Mouse (Mus musculus): ENCODE data around the gene Endou. TPM values are rescaled to one million over a fixed set of nuclear protein-coding genes. Genes with fewer than 3 reads are reported as not detected.

Gene Endou
- total RNA-seq (2021) = under 1 TPM; 0.66 to 0.70 TPM
- long read RNA-seq, experiment 1, partial matches to known transcripts = 0 of 2 reads
- long read RNA-seq, experiment 1, other reads (novel, unspliced or antisense) = 1 of 2 reads
- long read RNA-seq, experiment 2, partial matches to known transcripts = 0 of 1 reads
- long read RNA-seq, experiment 2, other reads (novel, unspliced or antisense) = 1 of 1 reads

- no peak for DNase-seq
Observed at GRCm38 (mm10) chr15:97731111-97731510, at the start of gene Endou. TSS of gene Endou (minus strand) at chr15:97731339.

GRCm38 (mm10) chr15:97780611-97781031 is 49.5 kb upstream of the Endou start:
- no peak for DNase-seq

- no peak for DNase-seq
Observed at GRCm38 (mm10) chr15:97779576-97779975, 48.4 kb upstream of the Endou start.

GRCm38 (mm10) chr15:97778311-97779098 is 47.4 kb upstream of the Endou start, which contains the start of gene Slc48a1:
TSS of gene Slc48a1 (plus strand) at chr15:97778520.
- no peak for DNase-seq

GRCm38 (mm10) chr15:97776919-97777318 is 45.8 kb upstream of the Endou start:
- no peak for DNase-seq

GRCm38 (mm10) chr15:97776514-97776913 is 45.4 kb upstream of the Endou start:
- DNase-seq = peak; percentile 85 to 90

GRCm38 (mm10) chr15:97773961-97774370 is 42.8 kb upstream of the Endou start:
- DNase-seq = peak; percentile 45 to 49

GRCm38 (mm10) chr15:97773108-97773507 is 42.0 kb upstream of the Endou start:
- peak; percentile 74 to 87 for DNase-seq

- DNase-seq = no peak
Observed at GRCm38 (mm10) chr15:97770280-97770679, 39.1 kb upstream of the Endou start.

GRCm38 (mm10) chr15:97768192-97768591 is 37.1 kb upstream of the Endou start:
- peak in 1 of 2 experiments; percentile 50 for DNase-seq

- DNase-seq = peak; percentile 87 to 89
Observed at GRCm38 (mm10) chr15:97767280-97768186, 36.4 kb upstream of the Endou start, which contains the start of gene Rapgef3. TSS of gene Rapgef3 (minus strand) at chr15:97767972.

- DNase-seq = no peak
Observed at GRCm38 (mm10) chr15:97766594-97767279, 35.6 kb upstream of the Endou start.

GRCm38 (mm10) chr15:97766194-97766593 is 35.1 kb upstream of the Endou start:
- DNase-seq = no peak

- no peak for DNase-seq
Observed at GRCm38 (mm10) chr15:97765090-97765794, 34.1 kb upstream of the Endou start.

GRCm38 (mm10) chr15:97764532-97764931 is 33.4 kb upstream of the Endou start:
- DNase-seq = no peak

GRCm38 (mm10) chr15:97763256-97764049 is 32.3 kb upstream of the Endou start:
- no peak for DNase-seq

- peak; percentile 43 to 55 for DNase-seq
Observed at GRCm38 (mm10) chr15:97762733-97763132, 31.6 kb upstream of the Endou start.

- no peak for DNase-seq
Observed at GRCm38 (mm10) chr15:97761438-97761837, 30.3 kb upstream of the Endou start.

GRCm38 (mm10) chr15:97760952-97761351 is 29.8 kb upstream of the Endou start:
- no peak for DNase-seq

GRCm38 (mm10) chr15:97760006-97760405 is 28.9 kb upstream of the Endou start:
- DNase-seq = no peak
